Mouse (Mus musculus) layer of hippocampus, postnatal 36 days (tissue): ENCODE results near the gene Nrip1. TPM values are rescaled to one million over a fixed set of nuclear protein-coding genes. Genes with fewer than 3 reads are reported as not detected.

Experiments
- DNase-seq, 2 experiments: peaks; one replicate each; pipeline ENCODE4 v3.0.0; 2022
- total RNA-seq, 2 experiments: library from RNA; stranded (reverse); gene quantifications; 2 replicates each; pipeline ENCODE4 v1.2.3; 2021

The Nrip1 gene
- total RNA-seq, 2 experiments from 2014 or later = 55.6 to 60.4 TPM

GRCm38 (mm10) chr16:76314013-76314950 is 59.3 kb downstream of the Nrip1 start:
- no peak for DNase-seq

- no peak for DNase-seq
These were observed 60.7 kb downstream of the Nrip1 start for GRCm38 (mm10) chr16:76312887-76313420.

GRCm38 (mm10) chr16:76310791-76311190 is 62.8 kb downstream of the Nrip1 start:
- DNase-seq = no peak

GRCm38 (mm10) chr16:76310286-76310685 is 63.3 kb downstream of the Nrip1 start:
- no peak for DNase-seq

- DNase-seq = no peak
These were observed 64.3 kb downstream of the Nrip1 start for GRCm38 (mm10) chr16:76309280-76309679.

GRCm38 (mm10) chr16:76307039-76307438 is 66.6 kb downstream of the Nrip1 start:
- DNase-seq = no peak

- DNase-seq = no peak
These were observed 67.2 kb downstream of the Nrip1 start for GRCm38 (mm10) chr16:76306446-76306845.

GRCm38 (mm10) chr16:76303436-76303835 is 70.2 kb downstream of the Nrip1 start:
- DNase-seq = no peak

GRCm38 (mm10) chr16:76301728-76302050 is 71.9 kb downstream of the Nrip1 start:
- no peak for DNase-seq

GRCm38 (mm10) chr16:76301037-76301727 is 72.4 kb downstream of the Nrip1 start:
- DNase-seq = no peak

GRCm38 (mm10) chr16:76300452-76300851 is 73.2 kb downstream of the Nrip1 start:
- no peak for DNase-seq

- no peak for DNase-seq
These were observed 74.1 kb downstream of the Nrip1 start for GRCm38 (mm10) chr16:76299511-76299910.

- no peak for DNase-seq
These were observed 78.3 kb downstream of the Nrip1 start for GRCm38 (mm10) chr16:76295322-76295721.

- no peak for DNase-seq
These were observed 79.1 kb downstream of the Nrip1 start for GRCm38 (mm10) chr16:76294550-76294949.

GRCm38 (mm10) chr16:76293765-76294463 is 79.7 kb downstream of the Nrip1 start:
- no peak for DNase-seq

- no peak for DNase-seq
These were observed 80.5 kb downstream of the Nrip1 start for GRCm38 (mm10) chr16:76293176-76293575.

- no peak for DNase-seq
These were observed 81.0 kb downstream of the Nrip1 start for GRCm38 (mm10) chr16:76292656-76293055.

- DNase-seq = no peak
These were observed 82.3 kb downstream of the Nrip1 start for GRCm38 (mm10) chr16:76291366-76291765.

GRCm38 (mm10) chr16:76289495-76289894 is 84.1 kb downstream of the Nrip1 start:
- no peak for DNase-seq

GRCm38 (mm10) chr16:76283796-76284195 is 89.8 kb downstream of the Nrip1 start:
- no peak for DNase-seq

- DNase-seq = no peak
These were observed 91.8 kb downstream of the Nrip1 start for GRCm38 (mm10) chr16:76281850-76282249.

- DNase-seq = no peak
These were observed 93.3 kb downstream of the Nrip1 start for GRCm38 (mm10) chr16:76280365-76280764.

- DNase-seq = no peak
These were observed 97.4 kb downstream of the Nrip1 start for GRCm38 (mm10) chr16:76276271-76276670.
